Mouse (Mus musculus) thymus, adult 2 months (tissue): ENCODE data around the gene Recql5.
A peak's percentile ranks its signal among the peaks of the same experiment; 100 is the strongest.

Source experiments
- CTCF ChIP-seq: fragments of 200-500 bp; IDR thresholded peaks from 2 replicates; pipeline ENCODE4 v1.5.1; 2012; ENCODE audit warnings: mild to moderate bottlenecking, control low read depth, low read length, moderate library complexity, borderline replicate concordance; ENCODE audit not compliant: control insufficient read depth, poor library complexity, insufficient read depth; ENCODE audit errors: extremely low read depth
- POLR2A ChIP-seq: fragments of 200-500 bp; IDR thresholded peaks from 2 replicates; pipeline ENCODE4 v1.6.1; 2012; ENCODE audit warnings: mild to moderate bottlenecking, low read length, control low read depth, moderate library complexity; ENCODE audit not compliant: control insufficient read depth, poor library complexity, insufficient read depth; ENCODE audit errors: extremely low read depth

- TF ChIP-seq POLR2A, result peak; percentile 9; the same call in 1 of the 2 replicates
- TF ChIP-seq CTCF, result no peak
Observed at GRCm38 (mm10) chr11:115933747-115934110, 452 bp upstream of the Recql5 start.
